Mouse (Mus musculus): Measurements from ENCODE around the gene Dnajc25. TPM values are rescaled to one million over a fixed set of nuclear protein-coding genes. Genes with fewer than 3 reads are reported as not detected.

Gene Dnajc25
- polyA plus RNA-seq, 1 experiment from 2014 or later = 5.5 TPM

DNA sequence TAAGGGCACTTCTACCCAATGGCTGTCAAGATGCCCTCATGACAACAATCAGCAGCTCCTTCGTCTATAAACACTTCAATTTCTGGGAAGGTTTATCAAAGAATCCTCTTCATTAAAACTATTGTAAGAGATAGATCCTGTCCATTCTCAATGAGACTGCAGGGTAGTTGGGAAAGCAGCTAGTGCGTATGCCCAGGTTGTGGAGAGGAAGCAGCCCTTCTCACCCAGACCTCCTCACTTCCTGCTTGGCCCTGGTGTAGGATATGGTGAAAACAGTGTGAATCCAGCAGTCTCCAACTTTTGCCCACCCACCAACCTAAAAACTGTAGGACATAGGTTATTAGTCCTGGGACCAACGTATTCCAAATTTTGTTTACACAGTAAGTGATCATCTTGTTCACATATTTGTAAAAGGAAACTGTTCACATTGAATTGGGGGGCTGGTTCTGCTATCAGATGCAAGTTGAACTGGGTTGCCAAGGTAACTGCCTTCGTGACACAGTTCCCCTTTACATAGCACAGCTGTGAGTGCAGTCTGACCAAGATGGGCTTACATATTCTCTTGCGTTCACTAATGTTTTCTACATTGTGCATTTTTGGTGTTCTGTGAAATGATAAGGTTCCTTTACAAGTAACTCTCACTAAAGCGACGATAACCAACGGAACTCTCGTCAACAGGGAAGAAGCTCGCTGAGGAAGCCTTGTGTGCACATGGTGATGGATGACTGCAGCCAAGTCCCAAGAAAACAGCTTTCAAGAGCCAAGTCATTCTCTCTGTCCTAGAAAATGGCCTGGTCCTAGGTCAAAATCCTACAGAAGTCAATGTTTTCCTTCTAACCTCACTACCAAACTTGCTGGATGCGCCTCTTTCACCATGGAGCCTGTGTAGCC lies 45.8 kb downstream of the Dnajc25 start:
- Histone ChIP-seq H3K4me1 (ENCODE audit: control insufficient read depth, insufficient read depth, low read length) (peaks cover 7% of the 10 kb centered on the region), H3K36me3 (ENCODE audit: control insufficient read depth, insufficient read depth, low read length) (0 out of 2 replicates have a peak, but pooled peaks cover 6% of the 10 kb centered on the region), H3K27ac (ENCODE audit: low read length) (no peak overlapping the region), H3K27me3 (ENCODE audit: control insufficient read depth, insufficient read depth, low read depth, low read length) (no peaks in the 10 kb centered on the region), H3K9me3 (replicated peaks; ENCODE audit: control insufficient read depth, low read length, poor library complexity, severe bottlenecking) (no peaks in the 10 kb centered on the region), H3K4me2 (ENCODE audit: low read length) (no peak overlapping the region), H3K9ac (ENCODE audit: low read depth, low read length) (no peak overlapping the region), H3K4me3 (ENCODE audit: low read depth, low read length) (no peak overlapping the region)
- 93% methylated on average over 11 of the region's 11 CpGs for WGBS
- no peak for ATAC-seq

DNA sequence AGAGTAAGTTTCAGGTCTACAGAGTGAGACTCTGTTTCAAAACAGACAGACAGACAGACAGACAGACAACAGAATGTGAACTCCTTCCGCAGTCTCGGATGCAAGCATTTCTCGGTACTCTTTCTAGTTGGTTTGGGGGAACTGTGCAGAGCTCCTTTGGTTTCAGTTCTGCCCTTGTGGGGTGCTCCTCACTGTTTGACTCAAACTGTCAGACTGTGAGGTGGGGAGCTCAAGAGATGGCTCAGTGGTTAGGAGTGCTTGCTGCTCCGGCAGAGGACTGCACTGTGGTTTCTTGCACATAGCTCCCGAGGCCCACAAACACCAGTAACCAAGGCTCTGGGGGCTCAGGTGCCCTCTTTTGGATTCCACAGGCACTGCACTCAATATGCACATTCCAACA lies 48.2 kb downstream of the Dnajc25 start:
- 98% methylated on average over 5 of the region's 5 CpGs for WGBS
- Histone ChIP-seq H3K27me3 (ENCODE audit: control insufficient read depth, insufficient read depth, low read depth, low read length) (no peaks in the 10 kb centered on the region), H3K4me1 (ENCODE audit: control insufficient read depth, insufficient read depth, low read length) (no peaks in the 10 kb centered on the region), H3K9me3 (replicated peaks; ENCODE audit: control insufficient read depth, low read length, poor library complexity, severe bottlenecking) (no peaks in the 10 kb centered on the region), H3K27ac (ENCODE audit: low read length) (no peak overlapping the region), H3K9ac (ENCODE audit: low read depth, low read length) (no peak overlapping the region), H3K36me3 (ENCODE audit: control insufficient read depth, insufficient read depth, low read length) (0 out of 2 replicates have a peak, but pooled peaks cover 6% of the 10 kb centered on the region), H3K4me2 (ENCODE audit: low read length) (no peak overlapping the region), H3K4me3 (ENCODE audit: low read depth, low read length) (no peak overlapping the region)
- ATAC-seq = no peak

DNA sequence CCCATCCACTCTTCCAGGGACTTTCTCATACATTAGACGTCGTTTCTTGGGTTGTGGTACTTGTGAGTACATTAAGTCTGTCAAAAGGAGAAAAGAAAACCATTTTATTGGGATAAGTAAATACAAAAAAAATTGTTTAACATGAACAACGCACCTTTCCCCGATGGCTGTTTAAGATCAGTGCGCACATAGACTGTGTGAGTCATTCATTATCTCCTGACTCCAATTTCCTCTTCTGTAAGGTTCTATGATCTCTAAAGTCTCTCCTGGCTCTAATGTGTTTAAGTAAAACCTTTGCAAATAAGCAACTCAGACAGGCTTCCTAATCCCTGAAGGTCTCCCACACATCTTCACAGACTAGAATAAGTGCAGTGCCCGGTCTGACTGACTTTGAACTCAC lies 49.0 kb downstream of the Dnajc25 start:
- H3K9ac ChIP-seq (ENCODE audit: low read depth, low read length) = no peak overlapping the region
- H3K4me1 ChIP-seq (ENCODE audit: control insufficient read depth, insufficient read depth, low read length) = no peaks in the 10 kb centered on the region
- H3K9me3 ChIP-seq (replicated peaks; ENCODE audit: control insufficient read depth, low read length, poor library complexity, severe bottlenecking) = no peaks in the 10 kb centered on the region
- H3K4me3 ChIP-seq (ENCODE audit: low read depth, low read length) = no peak overlapping the region
- H3K36me3 ChIP-seq (ENCODE audit: control insufficient read depth, insufficient read depth, low read length) = 0 out of 2 replicates have a peak, but pooled peaks cover 6% of the 10 kb centered on the region
- 89% methylated on average over 6 of the region's 6 CpGs for WGBS
- ATAC-seq = no peak
- no peak overlapping the region for H3K4me2 ChIP-seq (ENCODE audit: low read length)
- no peaks in the 10 kb centered on the region for H3K27me3 ChIP-seq (ENCODE audit: control insufficient read depth, insufficient read depth, low read depth, low read length)
- no peak overlapping the region for H3K27ac ChIP-seq (ENCODE audit: low read length)

DNA sequence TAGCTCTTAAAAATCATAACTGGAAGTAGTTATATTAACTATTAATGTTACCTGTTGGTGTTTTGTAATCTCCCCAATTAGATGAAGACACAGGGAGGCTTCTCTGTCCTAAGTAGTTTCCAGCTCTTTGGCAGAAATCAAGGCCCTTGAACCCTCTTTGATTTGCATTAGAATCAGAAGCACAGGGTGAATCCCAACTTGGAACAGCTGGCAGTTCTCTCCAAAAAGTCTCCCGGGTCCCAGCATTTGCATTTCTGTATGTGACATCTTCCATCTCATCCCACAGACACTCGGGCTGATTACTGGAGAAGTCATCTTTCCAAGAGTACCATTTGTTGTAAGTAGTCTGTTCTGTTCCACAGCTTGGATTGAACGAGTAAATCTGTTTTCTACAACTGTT lies 52.4 kb downstream of the Dnajc25 start:
- 30% methylated on average over 3 of the region's 3 CpGs for whole genome bisulfite sequencing
- no peak overlapping the region for H3K4me2 ChIP-seq (ENCODE audit: low read length)
- H3K36me3 ChIP-seq (ENCODE audit: control insufficient read depth, insufficient read depth, low read length) = 0 out of 2 replicates have a peak, but pooled peaks cover 3% of the 10 kb centered on the region
- no peak overlapping the region for H3K27ac ChIP-seq (ENCODE audit: low read length)
- H3K9ac ChIP-seq (ENCODE audit: low read depth, low read length) = no peak overlapping the region
- H3K4me1 ChIP-seq (ENCODE audit: control insufficient read depth, insufficient read depth, low read length) = no peaks in the 10 kb centered on the region
- no peaks in the 10 kb centered on the region for H3K27me3 ChIP-seq (ENCODE audit: control insufficient read depth, insufficient read depth, low read depth, low read length)
- H3K9me3 ChIP-seq (replicated peaks; ENCODE audit: control insufficient read depth, low read length, poor library complexity, severe bottlenecking) = no peaks in the 10 kb centered on the region
- H3K4me3 ChIP-seq (ENCODE audit: low read depth, low read length) = no peak overlapping the region
- ATAC-seq = no peak

DNA sequence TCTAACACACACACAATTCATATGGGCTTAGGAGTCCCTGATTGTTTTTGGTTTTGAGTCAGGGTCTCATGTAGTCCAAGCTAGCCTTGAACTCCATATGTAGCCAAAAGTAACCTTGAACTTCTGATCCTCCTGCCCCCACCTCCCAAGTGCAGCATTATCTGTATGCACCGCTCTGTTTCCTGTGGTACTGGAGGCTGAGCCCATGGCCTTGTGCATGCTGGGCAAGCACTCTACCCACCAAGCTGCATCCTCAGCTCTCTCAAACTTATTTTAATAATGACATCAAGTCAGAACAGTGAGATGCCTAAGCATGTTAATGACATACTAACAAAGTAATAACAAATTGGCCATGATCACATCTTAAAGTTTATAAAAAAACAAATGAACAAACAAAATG lies 56.2 kb downstream of the Dnajc25 start:
- no peak for ATAC-seq
- no peak overlapping the region for H3K9ac ChIP-seq (ENCODE audit: low read depth, low read length)
- H3K9me3 ChIP-seq (replicated peaks; ENCODE audit: control insufficient read depth, low read length, poor library complexity, severe bottlenecking) = no peaks in the 10 kb centered on the region
- no peaks in the 10 kb centered on the region for H3K36me3 ChIP-seq (ENCODE audit: control insufficient read depth, insufficient read depth, low read length)
- H3K27me3 ChIP-seq (ENCODE audit: control insufficient read depth, insufficient read depth, low read depth, low read length) = no peaks in the 10 kb centered on the region
- no peak overlapping the region for H3K4me2 ChIP-seq (ENCODE audit: low read length)
- no peaks in the 10 kb centered on the region for H3K4me1 ChIP-seq (ENCODE audit: control insufficient read depth, insufficient read depth, low read length)
- no peak overlapping the region for H3K4me3 ChIP-seq (ENCODE audit: low read depth, low read length)
- H3K27ac ChIP-seq (ENCODE audit: low read length) = no peak overlapping the region
- 96% methylated on average over 1 of the region's 1 CpGs for WGBS

DNA sequence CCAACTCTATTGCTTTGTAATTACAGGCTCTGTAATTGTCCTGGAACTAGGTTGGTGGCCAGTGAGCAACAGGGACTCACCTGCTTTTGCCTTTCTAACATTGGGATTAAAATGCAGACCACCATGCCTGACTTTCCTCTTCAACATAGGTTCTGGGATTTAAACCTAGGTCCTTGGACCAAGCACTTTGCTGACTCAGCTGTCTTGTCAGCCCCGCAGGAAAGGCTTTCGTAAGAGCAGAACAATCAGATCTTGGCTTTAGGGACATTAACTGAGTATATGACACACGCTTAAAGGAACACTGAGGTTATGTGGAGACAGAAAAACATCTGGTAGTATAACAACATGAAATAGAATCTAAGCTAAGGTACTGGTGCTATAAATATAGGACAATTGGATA lies 63.1 kb downstream of the Dnajc25 start:
- H3K9me3 ChIP-seq (replicated peaks; ENCODE audit: control insufficient read depth, low read length, poor library complexity, severe bottlenecking) = no peaks in the 10 kb centered on the region
- no peaks in the 10 kb centered on the region for H3K27me3 ChIP-seq (ENCODE audit: control insufficient read depth, insufficient read depth, low read depth, low read length)
- H3K4me1 ChIP-seq (ENCODE audit: control insufficient read depth, insufficient read depth, low read length) = no peaks in the 10 kb centered on the region
- no peak overlapping the region for H3K27ac ChIP-seq (ENCODE audit: low read length)
- H3K9ac ChIP-seq (ENCODE audit: low read depth, low read length) = no peak overlapping the region
- H3K4me3 ChIP-seq (ENCODE audit: low read depth, low read length) = no peak overlapping the region
- no peak overlapping the region for H3K4me2 ChIP-seq (ENCODE audit: low read length)
- 88% methylated on average over 3 of the region's 3 CpGs for WGBS
- ATAC-seq = no peak
- H3K36me3 ChIP-seq (ENCODE audit: control insufficient read depth, insufficient read depth, low read length) = no peaks in the 10 kb centered on the region

DNA sequence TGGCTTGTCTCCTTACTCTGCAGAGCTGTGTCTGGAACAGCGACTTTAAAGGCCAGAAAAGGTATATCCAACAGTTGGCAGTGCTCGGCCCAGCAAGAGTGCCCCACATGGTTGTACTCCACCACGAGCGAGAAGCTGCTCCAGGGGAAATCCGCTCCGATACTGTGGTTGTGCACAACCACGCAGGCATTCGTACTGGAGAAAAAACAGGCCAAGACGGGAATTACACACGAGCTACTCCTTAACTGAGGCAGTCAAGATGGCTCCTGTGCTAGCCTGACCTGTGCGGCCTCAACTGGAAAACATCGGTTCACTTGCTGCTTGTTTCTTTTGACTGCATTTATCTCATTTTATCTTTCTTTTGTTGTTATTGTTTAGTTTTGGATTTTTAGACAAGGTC lies 67.7 kb downstream of the Dnajc25 start:
- Histone ChIP-seq H3K4me3 (ENCODE audit: low read depth, low read length) (no peak overlapping the region), H3K27me3 (ENCODE audit: control insufficient read depth, insufficient read depth, low read depth, low read length) (no peaks in the 10 kb centered on the region), H3K9ac (ENCODE audit: low read depth, low read length) (no peak overlapping the region), H3K4me2 (ENCODE audit: low read length) (no peak overlapping the region), H3K36me3 (ENCODE audit: control insufficient read depth, insufficient read depth, low read length) (no peaks in the 10 kb centered on the region), H3K4me1 (ENCODE audit: control insufficient read depth, insufficient read depth, low read length) (no peaks in the 10 kb centered on the region), H3K27ac (ENCODE audit: low read length) (no peak overlapping the region), H3K9me3 (replicated peaks; ENCODE audit: control insufficient read depth, low read length, poor library complexity, severe bottlenecking) (no peaks in the 10 kb centered on the region)
- 74% methylated on average over 12 of the region's 12 CpGs for WGBS
- ATAC-seq = no peak

DNA sequence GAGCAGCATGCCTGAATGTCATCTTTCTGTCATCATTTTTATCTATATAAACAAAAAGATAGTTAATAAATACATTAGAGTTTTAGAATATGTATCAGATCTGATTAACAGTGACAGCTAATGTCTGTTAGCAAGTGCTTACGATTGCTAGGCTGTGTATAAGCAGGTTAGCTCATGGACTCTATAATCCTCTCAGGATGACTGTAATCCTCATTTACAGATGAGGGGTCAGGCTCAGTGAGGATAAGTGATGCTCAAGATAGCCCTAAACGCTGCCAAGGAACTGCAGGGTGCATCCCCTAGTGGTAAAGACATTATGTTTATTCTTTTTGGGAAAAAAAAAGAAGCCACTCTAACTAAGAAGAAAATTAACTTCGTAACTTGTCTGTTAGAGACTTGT lies 74.4 kb downstream of the Dnajc25 start:
- no peak for ATAC-seq
- H3K4me3 ChIP-seq (ENCODE audit: low read depth, low read length) = no peak overlapping the region
- no peaks in the 10 kb centered on the region for H3K27me3 ChIP-seq (ENCODE audit: control insufficient read depth, insufficient read depth, low read depth, low read length)
- no peak overlapping the region for H3K4me2 ChIP-seq (ENCODE audit: low read length)
- H3K27ac ChIP-seq (ENCODE audit: low read length) = no peak overlapping the region
- H3K36me3 ChIP-seq (ENCODE audit: control insufficient read depth, insufficient read depth, low read length) = no peaks in the 10 kb centered on the region
- 28% methylated on average over 3 of the region's 3 CpGs for WGBS
- no peak overlapping the region for H3K9ac ChIP-seq (ENCODE audit: low read depth, low read length)
- no peaks in the 10 kb centered on the region for H3K4me1 ChIP-seq (ENCODE audit: control insufficient read depth, insufficient read depth, low read length)
- no peaks in the 10 kb centered on the region for H3K9me3 ChIP-seq (replicated peaks; ENCODE audit: control insufficient read depth, low read length, poor library complexity, severe bottlenecking)

Data from midbrain, embryonic 16.5 days (tissue).